Mouse (Mus musculus) midbrain, embryonic 16.5 days (tissue): Measurements from ENCODE around the gene Tex101. TPM values are rescaled to one million over a fixed set of nuclear protein-coding genes. Genes with fewer than 3 reads are reported as not detected.

ENCODE experiments used
- ATAC-seq: fragments of 200-750 bp; cut with Nextera tagmentation; 2 replicates; pipeline ENCODE4 v1.8.0; 2017; ENCODE audit warnings: moderate TSS enrichment
- H3K27ac ChIP-seq: fragments of 300-500 bp; sonication (generic); 2 replicates; pipeline ENCODE4 v1.5.1; 2014; ENCODE audit warnings: mild to moderate bottlenecking, low read length, mixed read lengths
- H3K27me3 ChIP-seq: fragments of 300-500 bp; sonication (generic); 2 replicates; pipeline ENCODE4 v1.6.1; 2014; ENCODE audit warnings: low read depth, low read length, mixed read lengths; ENCODE audit not compliant: control insufficient read depth, insufficient read depth
- H3K36me3 ChIP-seq: fragments of 300-500 bp; sonication (generic); 2 replicates; pipeline ENCODE4 v1.6.1; 2014; ENCODE audit warnings: mild to moderate bottlenecking, low read length, moderate library complexity, mixed read lengths; ENCODE audit not compliant: control insufficient read depth, insufficient read depth
- H3K4me1 ChIP-seq: fragments of 300-500 bp; sonication (generic); 2 replicates; pipeline ENCODE4 v1.6.1; 2014; ENCODE audit warnings: mild to moderate bottlenecking, low read length, mixed read lengths; ENCODE audit not compliant: control insufficient read depth, insufficient read depth
- H3K4me2 ChIP-seq: fragments of 300-500 bp; sonication (generic); 2 replicates; pipeline ENCODE4 v1.6.1; 2014; ENCODE audit warnings: mild to moderate bottlenecking, low read length, mixed read lengths
- H3K4me3 ChIP-seq: fragments of 300-500 bp; sonication (generic); 2 replicates; pipeline ENCODE4 v1.5.1; 2014; ENCODE audit warnings: low read depth, mild to moderate bottlenecking, low read length, moderate library complexity, mixed read lengths
- H3K9ac ChIP-seq: fragments of 300-500 bp; sonication (generic); 2 replicates; pipeline ENCODE4 v1.6.1; 2014; ENCODE audit warnings: low read depth, low read length, mixed read lengths
- H3K9me3 ChIP-seq: fragments of 300-500 bp; sonication (generic); replicated peaks from 2 replicates; pipeline ENCODE4 v1.6.1; 2014; ENCODE audit warnings: mild to moderate bottlenecking, low read length, mixed read lengths; ENCODE audit not compliant: control insufficient read depth, poor library complexity, severe bottlenecking
- WGBS: fragments of 180-500 bp; shearing (Covaris S2); extraction: QIAGEN DNeasy Blood & Tissue Kit; methylation state at CpG from one replicate; pipeline ENCODE4 v1.1.7; 2014; 5-methylcytosine and 5-hydroxymethylcytosine counted together
- polyA plus RNA-seq: library from polyadenylated mRNA; unstranded; fragments of >200 nt; fragmentation: Nextera tagmentation; extraction: Ambion mirVana; gene quantifications from 2 replicates; pipeline ENCODE4 v1.2.1, GENCODE M21; 2015

The Tex101 gene
- polyA plus RNA-seq, 1 experiment from 2014 or later, result not detected

GRCm38 (mm10) chr7:24642491-24642890, 34.0 kb downstream of the Tex101 start:
- no peaks in the 10 kb centered on the region for H3K36me3 ChIP-seq
- no peak overlapping the region for H3K9ac ChIP-seq
- no peak overlapping the region for H3K4me2 ChIP-seq
- no peaks in the 10 kb centered on the region for H3K9me3 ChIP-seq
- H3K4me1 ChIP-seq, result peaks cover 10% of the 10 kb centered on the region; the same call in 1 of the 2 replicates
- no peak overlapping the region for H3K4me3 ChIP-seq
- WGBS, result 5% methylated on average over 9 of the region's 9 CpGs
- H3K27ac ChIP-seq, result no peak overlapping the region
- ATAC-seq, result no peak
- peaks cover 22% of the 10 kb centered on the region for H3K27me3 ChIP-seq

- Histone ChIP-seq H3K9ac (no peak overlapping the region), H3K9me3 (no peaks in the 10 kb centered on the region), H3K4me2 (no peak overlapping the region), H3K27me3 (peaks cover 37% of the 10 kb centered on the region), H3K4me1 (peaks cover 13% of the 10 kb centered on the region), H3K36me3 (no peaks in the 10 kb centered on the region), H3K27ac (no peak overlapping the region), H3K4me3 (no peak overlapping the region)
- 63% methylated on average over 13 of the region's 13 CpGs for WGBS
- ATAC-seq, result no peak
Measured at GRCm38 (mm10) chr7:24640450-24640849, 36.0 kb downstream of the Tex101 start.

GRCm38 (mm10) chr7:24638026-24638856, 38.2 kb downstream of the Tex101 start:
- Histone ChIP-seq H3K4me3 (peak overlapping the region; percentile 42), H3K9ac (peak overlapping the region; percentile 43), H3K27me3 (peaks cover 37% of the 10 kb centered on the region), H3K9me3 (no peaks in the 10 kb centered on the region), H3K36me3 (no peaks in the 10 kb centered on the region), H3K27ac (no peak overlapping the region), H3K4me1 (peaks cover 13% of the 10 kb centered on the region), H3K4me2 (peak overlapping the region; percentile 82)
- ATAC-seq, result peak; percentile 52
- WGBS, result 4% methylated on average over 35 of the region's 35 CpGs

GRCm38 (mm10) chr7:24637046-24637445, 39.4 kb downstream of the Tex101 start:
- peak overlapping the region; percentile 8; the same call in 1 of the 2 replicates for H3K4me3 ChIP-seq
- peak; percentile 37; the same call in 1 of the 2 replicates for ATAC-seq
- no peaks in the 10 kb centered on the region for H3K9me3 ChIP-seq
- no peak overlapping the region for H3K9ac ChIP-seq
- peak overlapping the region; percentile 36 for H3K4me2 ChIP-seq
- whole genome bisulfite sequencing, result under 1% methylated on average over 18 of the region's 18 CpGs
- H3K27me3 ChIP-seq, result peaks cover 37% of the 10 kb centered on the region
- H3K36me3 ChIP-seq, result no peaks in the 10 kb centered on the region
- H3K4me1 ChIP-seq, result peaks cover 13% of the 10 kb centered on the region
- H3K27ac ChIP-seq, result no peak overlapping the region

GRCm38 (mm10) chr7:24636264-24636663, 40.2 kb downstream of the Tex101 start, which contains the start of gene Lypd3:
Lypd3 (plus strand) TSS chr7:24636550.
- H3K27ac ChIP-seq, result no peak within 1 kb of the TSS
- peak within 1 kb of the TSS; percentile 8; the same call in 1 of the 2 replicates for H3K4me3 ChIP-seq
- peaks cover 37% of the 10 kb centered on the region for H3K27me3 ChIP-seq
- H3K4me2 ChIP-seq, result peak within 1 kb of the TSS; percentile 36
- peaks cover 13% of the 10 kb centered on the region for H3K4me1 ChIP-seq
- H3K9me3 ChIP-seq, result no peaks in the 10 kb centered on the region
- 20% methylated on average over 15 of the region's 15 CpGs for WGBS
- no peaks in the 10 kb centered on the region for H3K36me3 ChIP-seq
- H3K9ac ChIP-seq, result no peak within 1 kb of the TSS
- ATAC-seq, result no peak

GRCm38 (mm10) chr7:24630116-24630880, 46.2 kb downstream of the Tex101 start:
- Histone ChIP-seq H3K27me3 (no peaks in the 10 kb centered on the region), H3K27ac (no peak overlapping the region), H3K36me3 (no peaks in the 10 kb centered on the region), H3K9ac (no peak overlapping the region), H3K4me3 (no peak overlapping the region), H3K9me3 (no peaks in the 10 kb centered on the region), H3K4me1 (peaks cover 6% of the 10 kb centered on the region; the same call in 1 of the 2 replicates), H3K4me2 (no peak overlapping the region)
- ATAC-seq, result no peak
- 70% methylated on average over 10 of the region's 10 CpGs for WGBS

GRCm38 (mm10) chr7:24629672-24630071, 46.8 kb downstream of the Tex101 start:
- Histone ChIP-seq H3K36me3 (no peaks in the 10 kb centered on the region), H3K9me3 (no peaks in the 10 kb centered on the region), H3K27me3 (no peaks in the 10 kb centered on the region), H3K4me3 (no peak overlapping the region), H3K27ac (no peak overlapping the region), H3K4me1 (peaks cover 6% of the 10 kb centered on the region; the same call in 1 of the 2 replicates), H3K4me2 (no peak overlapping the region), H3K9ac (no peak overlapping the region)
- ATAC-seq, result no peak
- 74% methylated on average over 4 of the region's 4 CpGs for WGBS

GRCm38 (mm10) chr7:24628685-24629610, 47.5 kb downstream of the Tex101 start:
- ATAC-seq, result peak; percentile 81
- Histone ChIP-seq H3K9ac (peak overlapping the region; percentile 66), H3K9me3 (no peaks in the 10 kb centered on the region), H3K36me3 (no peaks in the 10 kb centered on the region), H3K4me1 (peaks cover 6% of the 10 kb centered on the region; the same call in 1 of the 2 replicates), H3K27me3 (no peaks in the 10 kb centered on the region), H3K4me3 (peak overlapping the region; percentile 36), H3K27ac (no peak overlapping the region; the same call in 1 of the 2 replicates), H3K4me2 (peak overlapping the region; percentile 72)
- 10% methylated on average over 27 of the region's 33 CpGs for WGBS
